Comparison of ENCODE assay signal across 18 mouse cellular contexts in genomic region chr2:59598286-59598685, GRCm38 (mm10). TPM values are rescaled to one million over a fixed set of nuclear protein-coding genes. Genes with fewer than 3 reads are reported as not detected.
DNase-seq lines count a peak whose midpoint lies in the region; ATAC-seq and TF ChIP-seq lines count a peak whose summit lies in the region.
"Had no signal": no experiment of that assay in that cellular context is flagged by ENCODE, and none has a peak within 500 bp of the region (broad histone marks: within the 10 kb centered on the region; RNA-seq: fewer than 3 reads in every experiment).

No protein-coding gene starts in this region.

- no peak for DNase-seq in forebrain, embryonic 10.5 days (ENCODE audit: extremely low spot score, low spot score)
- no peak for DNase-seq in forebrain, postnatal 0 days
- DNase-seq in limb, embryonic 10.5 days (ENCODE audit: low spot score) = no peak
- DNase-seq in layer of hippocampus, adult 9-11 months = no peak
- no peak for DNase-seq in midbrain, embryonic 11.5 days (ENCODE audit: low spot score, missing footprints)
- DNase-seq: adrenal gland, adult 2 months; cerebellum, adult 8-10 months; heart, postnatal 4 days; lung, postnatal 14 days; right cerebral cortex, postnatal 25 days had no signal

- no peaks in the 10 kb centered on the region for H3K36me3 ChIP-seq in forebrain, embryonic 10.5 days (replicated peaks)
- no peaks in the 10 kb centered on the region for H3K36me3 ChIP-seq in forebrain, postnatal 0 days (ENCODE audit: insufficient read depth)
- H3K36me3 ChIP-seq in liver, embryonic 15.5 days (replicated peaks) = no peaks in the 10 kb centered on the region
- H3K36me3 ChIP-seq in liver, embryonic 12.5 days = no peaks in the 10 kb centered on the region
- no peaks in the 10 kb centered on the region for H3K36me3 ChIP-seq in limb, embryonic 10.5 days
- H3K36me3 ChIP-seq in small intestine, adult 2 months (ENCODE audit: control insufficient read depth, insufficient read depth, low read length) = no peaks in the 10 kb centered on the region
- H3K36me3 ChIP-seq in midbrain, embryonic 11.5 days (ENCODE audit: control insufficient read depth, insufficient read depth, low read length) = no peaks in the 10 kb centered on the region
- H3K36me3 ChIP-seq: embryonic facial prominence, embryonic 10.5 days; forebrain, embryonic 12.5 days had no signal

- TF ChIP-seq CTCF in forebrain, postnatal 0 days (IDR thresholded peaks at IDR 0.05; ENCODE audit: low read depth) = no peak
- no peak for TF ChIP-seq CTCF in small intestine, adult 2 months (IDR thresholded peaks at IDR 0.05; ENCODE audit: extremely low read depth, insufficient read length, insufficient replicate concordance, low read depth, low read length)

- H3K9ac ChIP-seq in forebrain, postnatal 0 days = no peak overlapping the region
- H3K9ac ChIP-seq in liver, embryonic 15.5 days = no peak overlapping the region
- no peak overlapping the region for H3K9ac ChIP-seq in liver, embryonic 12.5 days
- H3K9ac ChIP-seq in midbrain, embryonic 11.5 days (ENCODE audit: low read length) = no peak overlapping the region
- H3K9ac ChIP-seq: forebrain, embryonic 12.5 days; liver, embryonic 14.5 days had no signal

- 94% methylated on average over 6 of the region's 6 CpGs for WGBS in forebrain, embryonic 10.5 days
- WGBS in forebrain, postnatal 0 days = 90% methylated on average over 6 of the region's 6 CpGs
- WGBS in liver, embryonic 15.5 days (ENCODE audit: insufficient replicate concordance) = 62% methylated on average over 6 of the region's 6 CpGs
- WGBS in liver, embryonic 12.5 days (ENCODE audit: insufficient replicate concordance) = 70% methylated on average over 6 of the region's 6 CpGs
- 88% methylated on average over 6 of the region's 6 CpGs for WGBS in limb, embryonic 10.5 days
- WGBS in small intestine, adult 2 months = 36% methylated on average over 6 of the region's 6 CpGs
- WGBS in midbrain, embryonic 11.5 days = 94% methylated on average over 6 of the region's 6 CpGs

- peak overlapping the region; percentile 76; the same call in 1 of the 2 replicates for H3K27ac ChIP-seq in forebrain, embryonic 10.5 days
- no peak overlapping the region for H3K27ac ChIP-seq in forebrain, postnatal 0 days (ENCODE audit: low read depth, low read length)
- H3K27ac ChIP-seq in liver, embryonic 15.5 days (replicated peaks) = peak overlapping the region; percentile 51; the same call in 1 of the 2 replicates
- H3K27ac ChIP-seq in liver, embryonic 12.5 days = no peak overlapping the region
- peak overlapping the region; percentile 91 for H3K27ac ChIP-seq in limb, embryonic 10.5 days
- 0 out of 2 replicates have a peak overlapping the region, but pooled peaks have one; percentile 41 for H3K27ac ChIP-seq in small intestine, adult 2 months (ENCODE audit: insufficient read depth, low read depth, low read length)
- no peak overlapping the region for H3K27ac ChIP-seq in midbrain, embryonic 11.5 days (ENCODE audit: low read depth, low read length)
- H3K27ac ChIP-seq: forebrain, embryonic 12.5 days; hindbrain, postnatal 0 days; liver, embryonic 14.5 days had no signal

- TF ChIP-seq POLR2A in small intestine, adult 2 months (IDR thresholded peaks at IDR 0.05; ENCODE audit: low read depth, low read length) = no peak

- H3K4me2 ChIP-seq in forebrain, postnatal 0 days (ENCODE audit: low read depth) = no peak overlapping the region
- H3K4me2 ChIP-seq in liver, embryonic 15.5 days = peak overlapping the region; percentile 31
- no peak overlapping the region for H3K4me2 ChIP-seq in liver, embryonic 12.5 days
- no peak overlapping the region for H3K4me2 ChIP-seq in midbrain, embryonic 11.5 days
- H3K4me2 ChIP-seq: forebrain, embryonic 12.5 days had no signal

- H3K4me3 ChIP-seq in forebrain, embryonic 10.5 days = no peak overlapping the region
- no peak overlapping the region for H3K4me3 ChIP-seq in forebrain, postnatal 0 days (ENCODE audit: low read depth, low read length)
- no peak overlapping the region for H3K4me3 ChIP-seq in liver, embryonic 15.5 days (replicated peaks)
- H3K4me3 ChIP-seq in liver, embryonic 12.5 days = no peak overlapping the region
- H3K4me3 ChIP-seq in limb, embryonic 10.5 days = no peak overlapping the region; the same call in 1 of the 2 replicates
- no peak overlapping the region for H3K4me3 ChIP-seq in small intestine, adult 2 months (ENCODE audit: low read depth, low read length)
- no peak overlapping the region for H3K4me3 ChIP-seq in midbrain, embryonic 11.5 days (ENCODE audit: low read depth, low read length)
- H3K4me3 ChIP-seq: embryonic facial prominence, embryonic 10.5 days; forebrain, embryonic 12.5 days had no signal

- H3K27me3 ChIP-seq in forebrain, embryonic 10.5 days (ENCODE audit: poor library complexity, severe bottlenecking) = peaks cover 1% of the 10 kb centered on the region; the same call in 1 of the 2 replicates
- H3K27me3 ChIP-seq in forebrain, postnatal 0 days (ENCODE audit: insufficient read depth, low read length) = no peaks in the 10 kb centered on the region
- no peaks in the 10 kb centered on the region for H3K27me3 ChIP-seq in liver, embryonic 15.5 days
- H3K27me3 ChIP-seq in liver, embryonic 12.5 days (replicated peaks) = no peaks in the 10 kb centered on the region
- H3K27me3 ChIP-seq in limb, embryonic 10.5 days (ENCODE audit: low read depth, poor library complexity, severe bottlenecking) = no peaks in the 10 kb centered on the region
- H3K27me3 ChIP-seq in small intestine, adult 2 months (ENCODE audit: control insufficient read depth, insufficient read depth, low read length) = no peaks in the 10 kb centered on the region
- no peaks in the 10 kb centered on the region for H3K27me3 ChIP-seq in midbrain, embryonic 11.5 days (ENCODE audit: control insufficient read depth, insufficient read depth, low read length)
- H3K27me3 ChIP-seq: forebrain, embryonic 12.5 days had no signal

- H3K9me3 ChIP-seq in forebrain, embryonic 10.5 days = no peaks in the 10 kb centered on the region
- no peaks in the 10 kb centered on the region for H3K9me3 ChIP-seq in forebrain, postnatal 0 days (ENCODE audit: low read length)
- H3K9me3 ChIP-seq in liver, embryonic 15.5 days (replicated peaks) = no peaks in the 10 kb centered on the region
- H3K9me3 ChIP-seq in liver, embryonic 12.5 days (replicated peaks) = no peaks in the 10 kb centered on the region
- no peaks in the 10 kb centered on the region for H3K9me3 ChIP-seq in limb, embryonic 10.5 days (replicated peaks)
- no peaks in the 10 kb centered on the region for H3K9me3 ChIP-seq in midbrain, embryonic 11.5 days (ENCODE audit: control insufficient read depth, low read length)
- H3K9me3 ChIP-seq: embryonic facial prominence, embryonic 10.5 days; forebrain, embryonic 12.5 days had no signal

- no peak for ATAC-seq in forebrain, postnatal 0 days
- no peak for ATAC-seq in liver, embryonic 15.5 days (ENCODE audit: insufficient read depth)
- ATAC-seq in liver, embryonic 12.5 days = no peak
- no peak for ATAC-seq in midbrain, embryonic 11.5 days (ENCODE audit: low FRiP score)
- ATAC-seq: hindbrain, postnatal 0 days; midbrain, embryonic 16.5 days had no signal

- peaks cover 43% of the 10 kb centered on the region for H3K4me1 ChIP-seq in forebrain, embryonic 10.5 days
- no peaks in the 10 kb centered on the region for H3K4me1 ChIP-seq in forebrain, postnatal 0 days (ENCODE audit: insufficient read depth)
- H3K4me1 ChIP-seq in liver, embryonic 15.5 days (replicated peaks) = 0 out of 2 replicates have a peak, but pooled peaks cover 5% of the 10 kb centered on the region
- H3K4me1 ChIP-seq in liver, embryonic 12.5 days = 0 out of 2 replicates have a peak, but pooled peaks cover 11% of the 10 kb centered on the region
- peaks cover 75% of the 10 kb centered on the region for H3K4me1 ChIP-seq in limb, embryonic 10.5 days
- H3K4me1 ChIP-seq in small intestine, adult 2 months (ENCODE audit: control insufficient read depth, insufficient read depth, insufficient read length, low read length) = peaks cover 12% of the 10 kb centered on the region
- no peaks in the 10 kb centered on the region for H3K4me1 ChIP-seq in midbrain, embryonic 11.5 days (ENCODE audit: control insufficient read depth, insufficient read depth, low read length)

RNA-seq across cellular contexts. Expression of gene Tanc1, which starts 13.6 kb away (rescaled TPM):
- polyA plus RNA-seq in forebrain, embryonic 10.5 days (2016; fragmentation: Nextera tagmentation; extraction: Ambion mirVana) = 27.6 and 27.7 TPM in 2 replicates
- 4.3 and 5.0 TPM in 2 replicates for total RNA-seq in forebrain, postnatal 0 days (2014; rRNA removed)
- 1.3 and 2.9 TPM in 2 replicates for polyA plus RNA-seq in forebrain, postnatal 0 days (2015; fragmentation: Nextera tagmentation; extraction: Ambion mirVana)
- polyA plus RNA-seq in liver, embryonic 15.5 days (2015; fragmentation: Nextera tagmentation; extraction: Ambion mirVana) = 2.4 and 3.2 TPM in 2 replicates
- polyA plus RNA-seq in liver, embryonic 12.5 days (2016; fragmentation: Nextera tagmentation; extraction: Ambion mirVana) = 6.7 and 6.8 TPM in 2 replicates
- polyA plus RNA-seq in limb, embryonic 10.5 days (2016; fragmentation: Nextera tagmentation; extraction: Ambion mirVana) = 65.4 and 85.4 TPM in 2 replicates
- 4.2 and 7.2 TPM in 2 replicates for polyA plus RNA-seq in small intestine, adult 2 months (2012; rRNA removed)
- polyA plus RNA-seq in midbrain, embryonic 11.5 days (2014; fragmentation: Nextera tagmentation; extraction: Ambion mirVana) = 6.2 and 6.7 TPM in 2 replicates

Comparison
In these comparisons a context has a peak if more than half of its experiments do, and no peak if none do; other contexts are left out.
1. H3K27ac ChIP-seq: peak in forebrain, embryonic 10.5 days (single experiment), liver, embryonic 15.5 days (single experiment), limb, embryonic 10.5 days (single experiment) and small intestine, adult 2 months (single experiment); none in forebrain, postnatal 0 days (single experiment), liver, embryonic 12.5 days (single experiment) and midbrain, embryonic 11.5 days (single experiment).